Mouse (Mus musculus): Measurements from ENCODE around the gene Aco2. TPM values are rescaled to one million over a fixed set of nuclear protein-coding genes. Genes with fewer than 3 reads are reported as not detected.

The Aco2 gene
- total RNA-seq (2021) = 100 to 1,000 TPM; 498 to 540 TPM
- long read RNA-seq, experiment 1, transcript Aco2-201 (18 exons, 2,918 nt) = major isoform, 356 of 468 reads
- long read RNA-seq, experiment 1, partial matches to known transcripts = 89 of 468 reads
- long read RNA-seq, experiment 1, other reads (novel, unspliced or antisense) = 22 of 468 reads
- long read RNA-seq, experiment 2, transcript Aco2-201 (18 exons, 2,918 nt) = major isoform, 645 of 857 reads
- long read RNA-seq, experiment 2, partial matches to known transcripts = 176 of 857 reads
- long read RNA-seq, experiment 2, other reads (novel, unspliced or antisense) = 36 of 857 reads

GRCm38 (mm10) chr15:81872262-81873136 lies at the start of gene Aco2:
Gene Aco2, plus strand, starts transcription at chr15:81872309.
- peak; percentile 96 to 99 for DNase-seq (ENCODE audit: low spot score in 2 of 2)

- DNase-seq (ENCODE audit: low spot score in 2 of 2) = no peak
Measured at GRCm38 (mm10) chr15:81822631-81823030, 49.5 kb upstream of the Aco2 start.

- no peak for DNase-seq (ENCODE audit: low spot score in 2 of 2)
Measured at GRCm38 (mm10) chr15:81824832-81825231, 47.3 kb upstream of the Aco2 start.

GRCm38 (mm10) chr15:81828426-81829207 lies 43.5 kb upstream of the Aco2 start:
- no peak for DNase-seq (ENCODE audit: low spot score in 2 of 2)

GRCm38 (mm10) chr15:81829208-81829580 lies 42.9 kb upstream of the Aco2 start:
- no peak for DNase-seq (ENCODE audit: low spot score in 2 of 2)

- no peak for DNase-seq (ENCODE audit: low spot score in 2 of 2)
Measured at GRCm38 (mm10) chr15:81830530-81830929, 41.6 kb upstream of the Aco2 start.

- peak; percentile 63 to 85 for DNase-seq (ENCODE audit: low spot score in 2 of 2)
Measured at GRCm38 (mm10) chr15:81831136-81831825, 40.8 kb upstream of the Aco2 start.

- DNase-seq (ENCODE audit: low spot score in 2 of 2) = no peak
Measured at GRCm38 (mm10) chr15:81832219-81832618, 39.9 kb upstream of the Aco2 start.

GRCm38 (mm10) chr15:81833481-81833880 lies 38.6 kb upstream of the Aco2 start:
- no peak for DNase-seq (ENCODE audit: low spot score in 2 of 2)

- no peak for DNase-seq (ENCODE audit: low spot score in 2 of 2)
Measured at GRCm38 (mm10) chr15:81834171-81834841, 37.8 kb upstream of the Aco2 start.

GRCm38 (mm10) chr15:81835007-81835880 lies 36.9 kb upstream of the Aco2 start:
- no peak for DNase-seq (ENCODE audit: low spot score in 2 of 2)

GRCm38 (mm10) chr15:81836124-81836821 lies 35.8 kb upstream of the Aco2 start:
- DNase-seq (ENCODE audit: low spot score in 2 of 2) = peak in 1 of 2 experiments; percentile 67

- DNase-seq (ENCODE audit: low spot score in 2 of 2) = no peak
Measured at GRCm38 (mm10) chr15:81836966-81837920, 34.9 kb upstream of the Aco2 start.

GRCm38 (mm10) chr15:81838554-81839235 lies 33.4 kb upstream of the Aco2 start:
- DNase-seq (ENCODE audit: low spot score in 2 of 2) = no peak

- peak in 1 of 2 experiments; percentile 65 for DNase-seq (ENCODE audit: low spot score in 2 of 2)
Measured at GRCm38 (mm10) chr15:81839634-81840033, 32.5 kb upstream of the Aco2 start.

GRCm38 (mm10) chr15:81840306-81840705 lies 31.8 kb upstream of the Aco2 start:
- no peak for DNase-seq (ENCODE audit: low spot score in 2 of 2)

GRCm38 (mm10) chr15:81842275-81842674 lies 29.8 kb upstream of the Aco2 start:
- DNase-seq (ENCODE audit: low spot score in 2 of 2) = no peak
